Mouse (Mus musculus) erythroblast, adult 5-6 weeks (primary cell): ENCODE data around the gene Unc45a. TPM values are rescaled to one million over a fixed set of nuclear protein-coding genes. Genes with fewer than 3 reads are reported as not detected.

ENCODE experiments used
- ATAC-seq: replicated peaks from 2 replicates; pipeline ENCODE4 v1.8.0; 2016; ENCODE audit warnings: moderate number of reproducible peaks, mild to moderate bottlenecking, moderate TSS enrichment, inconsistent platforms; ENCODE audit not compliant: poor library complexity, low FRiP score, severe bottlenecking
- total RNA-seq, 2 experiments: library from RNA; stranded (forward) in 1 of 2; stranded (reverse) in 1 of 2; fragments of 150-400 nt in 1 of 2; fragments of 200-764, 138-1000 nt in 1 of 2; gene quantifications; 2 replicates each; pipeline versions ENCODE4 v1.2.3 to v1.2.4; 2015 to 2017; ENCODE audit warnings: low replicate concordance in 2 of 2

The Unc45a gene
- total RNA-seq, 2 experiments from 2014 or later: 1.5 to 4.8 TPM

GRCm38 (mm10) chr7:80368635-80369421, 28.0 kb upstream of the Unc45a start:
- no peak for ATAC-seq

- ATAC-seq: no peak
Observed at GRCm38 (mm10) chr7:80368009-80368408, 27.2 kb upstream of the Unc45a start.

- ATAC-seq: no peak
Observed at GRCm38 (mm10) chr7:80367232-80367631, 26.4 kb upstream of the Unc45a start.

- no peak for ATAC-seq
Observed at GRCm38 (mm10) chr7:80365759-80366158, 25.0 kb upstream of the Unc45a start.

GRCm38 (mm10) chr7:80360435-80360834, 19.6 kb upstream of the Unc45a start:
- ATAC-seq: no peak

- ATAC-seq: no peak
Observed at GRCm38 (mm10) chr7:80358039-80358438, 17.2 kb upstream of the Unc45a start.

GRCm38 (mm10) chr7:80357156-80357555, 16.4 kb upstream of the Unc45a start:
- ATAC-seq: no peak

GRCm38 (mm10) chr7:80356351-80356750, 15.5 kb upstream of the Unc45a start:
- ATAC-seq: no peak

GRCm38 (mm10) chr7:80352920-80353319, 12.1 kb upstream of the Unc45a start:
- ATAC-seq: no peak

- no peak for ATAC-seq
Observed at GRCm38 (mm10) chr7:80350808-80351207, 10.0 kb upstream of the Unc45a start.

- ATAC-seq: no peak
Observed at GRCm38 (mm10) chr7:80347670-80348586, 7.1 kb upstream of the Unc45a start.

- no peak for ATAC-seq
Observed at GRCm38 (mm10) chr7:80346830-80347229, 6.0 kb upstream of the Unc45a start.

GRCm38 (mm10) chr7:80346173-80346572, 5.4 kb upstream of the Unc45a start:
- ATAC-seq: no peak

GRCm38 (mm10) chr7:80343270-80344018, 2.6 kb upstream of the Unc45a start:
- no peak for ATAC-seq

- peak; percentile 56 for ATAC-seq
Observed at GRCm38 (mm10) chr7:80342858-80343257, 2.1 kb upstream of the Unc45a start, which contains the start of gene Hddc3. Gene Hddc3, plus strand, starts transcription at chr7:80343104.

- ATAC-seq: no peak
Observed at GRCm38 (mm10) chr7:80341793-80342192, 988 bp upstream of the Unc45a start.

GRCm38 (mm10) chr7:80339793-80340628, 794 bp downstream of the Unc45a start:
- ATAC-seq: peak; percentile 86

GRCm38 (mm10) chr7:80339371-80339770, 1.4 kb downstream of the Unc45a start:
- ATAC-seq: no peak

- no peak for ATAC-seq
Observed at GRCm38 (mm10) chr7:80336932-80337331, 3.9 kb downstream of the Unc45a start.
